Mouse (Mus musculus) Patski (cell line): Measurements from ENCODE around the gene Arhgef12. TPM values are rescaled to one million over a fixed set of nuclear protein-coding genes. Genes with fewer than 3 reads are reported as not detected.

Source experiments
- ATAC-seq: fragments of 100-300 bp; one replicate; pipeline ENCODE4 v1.8.0; 2021
- CTCF ChIA-PET: fragments of 350-600 bp; sonication (Branson Sonifier 250); formaldehyde crosslinking; loops from one replicate; lab custom pipeline; 2022; ENCODE audit warnings: inconsistent platforms; lab: Charles Lee
- POLR2A ChIA-PET: fragments of 350-600 bp; sonication (Branson Sonifier 250); formaldehyde crosslinking; loops from one replicate; lab custom pipeline; 2022; ENCODE audit warnings: antibody characterized with exemption, inconsistent platforms; lab: Charles Lee
- DNase-seq: peaks from one replicate; pipeline ENCODE4 v3.0.0-alpha.2; 2011; ENCODE audit warnings: low read depth, low spot score
- H3K27me3 ChIP-seq: fragments of 371-371 bp; one replicate; pipeline ENCODE4 v1.5.1; 2021
- CTCF ChIP-seq: fragments of 100-300 bp; IDR thresholded peaks from one replicate; pipeline ENCODE4 v1.5.1; 2021
- in situ Hi-C: fragments of 300-500 bp; cut with MboI; formaldehyde crosslinking; loops from 3 replicates; pipeline ENCODE4 v1.11.1; 2018; ENCODE audit warnings: low pct_unique_long_range_greater_than_20kb, mixed read lengths
- polyA plus RNA-seq: library from polyadenylated mRNA; unstranded; gene quantifications from one replicate; pipeline ENCODE4 v1.2.3, GENCODE M21; 2021

Arhgef12 gene
- polyA plus RNA-seq: 91.2 TPM

DNA sequence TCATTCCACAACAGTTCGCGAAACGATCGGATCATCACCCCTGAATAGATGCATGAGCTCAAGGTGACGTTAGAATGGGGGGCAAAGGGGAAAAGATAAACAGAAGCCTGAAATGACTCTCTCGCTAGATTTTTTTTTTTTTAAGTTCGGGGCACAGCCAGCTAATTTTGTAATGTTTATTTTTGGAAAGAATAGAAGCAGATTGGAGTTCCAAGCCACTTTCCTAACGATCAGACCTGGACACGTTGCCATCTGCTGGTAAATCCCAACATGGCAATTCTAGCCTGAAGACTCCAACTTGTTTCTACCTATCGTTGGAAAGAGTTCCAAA, at the start of gene Arhgef12:
Gene Arhgef12, minus strand, starts transcription at position 53 of the 331 bp plus-strand sequence.
- POLR2A ChIA-PET: interaction anchor here (0.7 to 1.4 kb wide), 3 partner anchors 9 to 108 kb away, joined by 3 to 4 read pairs (median 3); no protein-coding TSS in a partner anchor
- in situ Hi-C loops: loop anchor here (5.0 kb wide), 1 partner anchor 105 kb away; no protein-coding TSS in a partner anchor
- CTCF ChIA-PET: interaction anchor here (0.9 to 2.2 kb wide), 14 partner anchors 9 to 128 kb away, joined by 3 to 32 read pairs (median 4); partner anchors contain the start of gene Tmem136
- no peak for ATAC-seq
- H3K27me3 ChIP-seq: no peaks in the 10 kb centered on the region
- no peak for DNase-seq
- TF ChIP-seq CTCF: peak; percentile 75

GRCm38 (mm10) chr9:43155960-43156359, 48.9 kb upstream of the Arhgef12 start:
- TF ChIP-seq CTCF: no peak
- no peak for DNase-seq
- CTCF ChIA-PET: no interaction called here
- POLR2A ChIA-PET: no interaction called here
- in situ Hi-C loops: no loop called here
- no peak for ATAC-seq
- H3K27me3 ChIP-seq: peaks cover 52% of the 10 kb centered on the region

GRCm38 (mm10) chr9:43151779-43152178, 44.7 kb upstream of the Arhgef12 start:
- CTCF ChIA-PET: interaction anchor here (1.6 kb wide), 1 partner anchor 51 kb away, joined by 3 read pairs; no protein-coding TSS in a partner anchor
- POLR2A ChIA-PET: no interaction called here
- in situ Hi-C loops: no loop called here
- DNase-seq: no peak
- peaks cover 36% of the 10 kb centered on the region for H3K27me3 ChIP-seq
- no peak for ATAC-seq
- TF ChIP-seq CTCF: no peak

- ATAC-seq (no peak), DNase-seq (no peak)
- TF ChIP-seq CTCF: no peak
- ChIA-PET CTCF (interaction anchor here (1.2 kb wide), 1 partner anchor 60 kb away, joined by 3 read pairs; no protein-coding TSS in a partner anchor), POLR2A (no interaction called here)
- in situ Hi-C loops: no loop called here
- peaks cover 32% of the 10 kb centered on the region for H3K27me3 ChIP-seq
These were observed 43.9 kb upstream of the Arhgef12 start for GRCm38 (mm10) chr9:43150957-43151356.

DNA sequence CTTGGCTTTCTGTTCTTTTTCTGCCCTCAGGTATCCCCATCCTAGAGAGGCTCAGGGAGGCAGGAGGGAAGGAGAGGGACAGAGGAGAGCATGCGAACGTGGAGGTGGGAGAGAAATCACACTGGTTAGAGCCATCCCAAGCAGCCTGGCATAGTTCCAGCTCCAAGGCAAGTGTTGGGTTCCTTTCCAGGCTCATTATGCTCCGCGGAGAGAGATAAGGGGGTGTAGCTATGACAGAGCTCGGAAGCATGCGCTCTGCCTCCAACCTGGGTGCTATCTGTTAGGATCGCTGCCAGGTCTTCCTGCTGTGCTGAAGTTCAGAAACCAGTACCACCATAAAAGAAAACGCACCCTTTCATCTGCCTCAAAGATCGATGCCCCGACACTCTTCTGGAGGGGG, 43.0 kb upstream of the Arhgef12 start:
- TF ChIP-seq CTCF: no peak
- POLR2A ChIA-PET: no interaction called here
- no peak for ATAC-seq
- in situ Hi-C loops: no loop called here
- CTCF ChIA-PET: interaction anchor here (0.6 to 1.2 kb wide), 2 partner anchors 61 to 133 kb away, joined by 3 read pairs; no protein-coding TSS in a partner anchor
- H3K27me3 ChIP-seq: peaks cover 30% of the 10 kb centered on the region
- DNase-seq: no peak

- ChIA-PET CTCF (interaction anchor here (0.6 to 1.2 kb wide), 2 partner anchors 61 to 133 kb away, joined by 3 read pairs; no protein-coding TSS in a partner anchor), POLR2A (interaction anchor here (0.7 kb wide), 1 partner anchor 154 kb away, joined by 3 read pairs; no protein-coding TSS in a partner anchor)
- no peak for DNase-seq
- in situ Hi-C loops: loop anchor here (10.0 kb wide), 1 partner anchor 335 kb away; no protein-coding TSS in a partner anchor
- ATAC-seq: no peak
- TF ChIP-seq CTCF: no peak
- peaks cover 27% of the 10 kb centered on the region for H3K27me3 ChIP-seq
These were observed 42.5 kb upstream of the Arhgef12 start for GRCm38 (mm10) chr9:43149498-43149897.

DNA sequence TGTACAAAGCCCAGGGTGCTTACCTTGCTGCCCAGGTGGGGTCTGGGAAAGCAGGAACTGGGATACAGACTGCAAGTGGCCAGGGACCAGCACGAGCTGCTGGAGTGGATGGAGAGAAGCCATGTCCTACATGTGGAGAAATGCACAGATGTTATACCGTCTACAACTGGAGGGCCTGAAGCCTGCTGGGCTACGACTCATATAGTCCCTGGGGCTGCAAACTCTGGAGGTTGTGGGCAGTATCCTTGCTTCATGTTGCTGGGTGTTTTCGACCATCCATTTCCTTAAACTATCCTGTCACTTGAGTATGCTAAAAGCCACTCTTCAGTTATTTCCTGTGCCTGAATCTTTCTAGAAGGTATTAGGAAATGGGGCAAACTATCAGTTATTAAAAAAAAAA, 38.2 kb upstream of the Arhgef12 start:
- ATAC-seq: no peak
- CTCF ChIA-PET: interaction anchor here (1.2 to 5.1 kb wide), 3 partner anchors 65 to 118 kb away, joined by 4 to 28 read pairs (median 6); partner anchors contain the start of gene Pou2f3
- TF ChIP-seq CTCF: no peak
- DNase-seq: no peak
- H3K27me3 ChIP-seq: peaks cover 9% of the 10 kb centered on the region
- in situ Hi-C loops: loop anchor here (10.0 kb wide), 1 partner anchor 340 kb away; no protein-coding TSS in a partner anchor
- POLR2A ChIA-PET: interaction anchor here (0.6 kb wide), 1 partner anchor 136 kb away, joined by 3 read pairs; no protein-coding TSS in a partner anchor

DNA sequence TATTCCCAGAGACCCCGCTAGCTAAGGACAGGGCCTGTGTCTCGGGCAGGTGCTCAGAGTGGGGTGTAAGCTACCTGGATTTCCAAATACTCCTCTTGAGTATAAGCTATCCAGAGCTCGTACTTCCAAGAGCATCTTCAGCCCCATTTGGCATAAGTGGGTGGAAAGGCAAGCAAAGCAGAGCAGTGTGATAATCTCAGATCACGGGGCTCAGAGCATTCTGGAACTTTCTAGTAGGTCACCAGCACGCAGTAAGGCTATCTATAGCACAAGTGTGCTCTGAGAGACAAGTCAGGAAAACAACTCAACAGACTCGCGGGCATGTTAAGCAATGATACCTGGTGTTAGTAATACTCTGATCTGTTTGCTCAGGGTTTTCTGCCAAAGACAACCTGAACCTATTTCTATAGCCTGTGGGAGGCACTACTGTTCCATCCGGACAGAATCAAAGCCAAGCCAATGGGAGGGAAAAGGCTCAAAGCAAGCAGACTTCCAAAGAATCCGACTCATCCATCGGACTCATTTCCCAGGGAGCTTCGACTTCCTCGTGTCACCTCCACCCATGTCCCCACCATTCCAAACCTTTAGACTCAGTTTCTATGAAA, 37.3 kb upstream of the Arhgef12 start:
- ChIA-PET CTCF (interaction anchor here (1.2 to 5.1 kb wide), 4 partner anchors 66 to 140 kb away, joined by 4 to 28 read pairs (median 6); partner anchors contain the start of gene Pou2f3), POLR2A (no interaction called here)
- peak; percentile 31 for TF ChIP-seq CTCF
- H3K27me3 ChIP-seq: peaks cover 3% of the 10 kb centered on the region
- no peak for DNase-seq
- in situ Hi-C loops: loop anchor here (5.0 to 10.0 kb wide), 3 partner anchors 73 to 340 kb away; no protein-coding TSS in a partner anchor
- no peak for ATAC-seq

DNA sequence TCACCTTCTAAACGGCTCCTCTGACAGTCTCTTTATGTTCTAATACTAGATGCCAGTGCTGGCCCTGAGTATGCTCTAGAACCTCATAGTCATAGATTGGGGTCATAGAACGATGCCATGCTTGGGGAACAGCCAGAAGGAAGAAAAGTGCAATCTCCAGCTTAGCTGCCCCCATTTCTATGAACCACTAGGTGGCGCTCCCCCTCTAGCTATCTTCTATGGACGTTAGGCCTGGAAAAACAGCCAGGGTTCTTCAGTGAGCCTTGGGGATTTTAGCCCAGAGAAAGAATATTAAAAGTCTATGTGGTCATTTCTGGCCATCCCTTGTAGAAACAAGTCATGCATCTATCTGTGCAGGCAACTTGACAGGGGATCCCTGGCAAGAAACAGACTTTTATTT, 34.8 kb upstream of the Arhgef12 start:
- no peaks in the 10 kb centered on the region for H3K27me3 ChIP-seq
- ChIA-PET CTCF (interaction anchor here (1.1 to 5.1 kb wide), 7 partner anchors 11 to 186 kb away, joined by 3 to 28 read pairs (median 5); partner anchors contain the start of gene Pou2f3), POLR2A (no interaction called here)
- DNase-seq (no peak), ATAC-seq (no peak)
- TF ChIP-seq CTCF: peak; percentile 81
- in situ Hi-C loops: loop anchor here (5.0 to 10.0 kb wide), 3 partner anchors 75 to 343 kb away; no protein-coding TSS in a partner anchor

DNA sequence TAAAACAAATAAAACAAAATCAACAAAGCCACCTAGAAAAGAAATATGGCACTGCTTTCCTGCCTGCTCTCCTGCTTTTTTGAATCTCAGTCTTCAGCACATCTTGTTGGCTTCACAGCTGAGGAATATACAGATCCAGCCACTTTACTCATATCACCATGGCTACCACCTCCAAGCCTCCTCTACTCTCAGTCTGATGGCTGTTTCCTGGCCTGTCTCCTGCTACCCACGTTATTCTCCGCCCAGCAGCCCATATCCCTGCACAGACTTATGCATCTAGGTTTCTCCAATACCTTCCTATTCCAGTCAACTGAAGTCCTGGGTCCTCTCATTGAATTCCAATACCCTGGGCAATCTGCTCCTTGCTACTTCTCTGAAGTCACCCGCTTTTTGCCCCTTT, 26.5 kb upstream of the Arhgef12 start:
- no peak for TF ChIP-seq CTCF
- no peaks in the 10 kb centered on the region for H3K27me3 ChIP-seq
- DNase-seq (no peak), ATAC-seq (no peak)
- POLR2A ChIA-PET: interaction anchor here (0.5 kb wide), 1 partner anchor 14 kb away, joined by 3 read pairs; no protein-coding TSS in a partner anchor
- CTCF ChIA-PET: no interaction called here
- in situ Hi-C loops: no loop called here
